Mouse (Mus musculus) bone marrow macrophage, adult 2 months (primary cell): ENCODE data around the gene Usp29. TPM values are rescaled to one million over a fixed set of nuclear protein-coding genes. Genes with fewer than 3 reads are reported as not detected.
"Not testable (repeated sequence)": the region's sequence is repeated elsewhere in the genome, so short reads cannot be mapped to it uniquely, and the experiment has no call there.

Experiments
- H3K27ac ChIP-seq: 2 replicates; pipeline ENCODE4 v1.5.1; 2012; ENCODE audit warnings: low read depth, low read length; ENCODE audit not compliant: insufficient read depth
- H3K4me1 ChIP-seq: 2 replicates; pipeline ENCODE4 v1.6.1; 2012; ENCODE audit warnings: low read length; ENCODE audit not compliant: control insufficient read depth, insufficient read depth
- H3K4me3 ChIP-seq: 2 replicates; pipeline ENCODE4 v1.5.1; 2012; ENCODE audit warnings: mild to moderate bottlenecking, low read length, moderate library complexity; ENCODE audit not compliant: insufficient read depth
- CTCF ChIP-seq: IDR thresholded peaks from 2 replicates; pipeline ENCODE4 v1.5.1; 2012; ENCODE audit warnings: low read depth, mild to moderate bottlenecking, low read length, moderate library complexity
- POLR2A ChIP-seq: IDR thresholded peaks from 2 replicates; pipeline ENCODE4 v1.6.1; 2012; ENCODE audit warnings: mild to moderate bottlenecking, low read depth, low read length, borderline replicate concordance
- polyA plus RNA-seq: library from polyadenylated mRNA; stranded (reverse); fragments of >200 nt; gene quantifications from 2 replicates; pipeline ENCODE4 v1.2.4, GENCODE M21; 2012; ENCODE audit not compliant: missing spikeins, insufficient read depth, insufficient read length

Usp29 gene
- polyA plus RNA-seq, 1 experiment: not detected

GRCm38 (mm10) chr7:6956576-6956975 lies 226.2 kb downstream of the Usp29 start:
- Histone ChIP-seq H3K4me3 (no peak overlapping the region), H3K27ac (no peak overlapping the region), H3K4me1 (no peaks in the 10 kb centered on the region)
- TF ChIP-seq CTCF (no peak), POLR2A (no peak)

- H3K4me3 ChIP-seq: no peak overlapping the region
- no peaks in the 10 kb centered on the region for H3K4me1 ChIP-seq
- TF ChIP-seq CTCF (no peak), POLR2A (no peak)
- no peak overlapping the region for H3K27ac ChIP-seq
Measured at GRCm38 (mm10) chr7:6958574-6958973, 228.2 kb downstream of the Usp29 start.

GRCm38 (mm10) chr7:6973566-6973965 lies 243.2 kb downstream of the Usp29 start:
- Histone ChIP-seq H3K27ac (no peak overlapping the region), H3K4me3 (no peak overlapping the region), H3K4me1 (no peaks in the 10 kb centered on the region)
- no peak for TF ChIP-seq POLR2A
- TF ChIP-seq CTCF: no peak

- TF ChIP-seq CTCF (no peak), POLR2A (no peak)
- Histone ChIP-seq H3K4me1 (no peaks in the 10 kb centered on the region), H3K27ac (no peak overlapping the region), H3K4me3 (no peak overlapping the region)
Measured at GRCm38 (mm10) chr7:6976890-6977289, 246.5 kb downstream of the Usp29 start.

GRCm38 (mm10) chr7:6995251-6995650 lies 264.9 kb downstream of the Usp29 start, which contains the start of gene Aurkc:
Gene Aurkc (plus strand): TSS chr7:6995300.
- H3K4me3 ChIP-seq: not testable (repeated sequence)

GRCm38 (mm10) chr7:6998914-6999313 lies 268.5 kb downstream of the Usp29 start:
- H3K27ac ChIP-seq, H3K4me3 ChIP-seq, H3K4me1 ChIP-seq: not testable (repeated sequence)

More at GRCm38 (mm10) chr7:6995251-6995650, 264.9 kb downstream of the Usp29 start, which contains the start of gene Aurkc:
- H3K27ac ChIP-seq, H3K4me1 ChIP-seq: not testable (repeated sequence)

GRCm38 (mm10) chr7:7005441-7005840 lies 275.1 kb downstream of the Usp29 start:
- not testable (repeated sequence) for H3K27ac ChIP-seq, H3K4me1 ChIP-seq, H3K4me3 ChIP-seq

Other genes with a start within 250 kb of the Usp29 start
- not detected in 2 replicates for gene Olfr5, start 243.6 kb upstream of the Usp29 start, polyA plus RNA-seq
- gene Olfr1347, start 230.8 kb upstream of the Usp29 start, polyA plus RNA-seq: not detected in 2 replicates
- gene Olfr1348, start 221.8 kb upstream of the Usp29 start, polyA plus RNA-seq: not detected in 2 replicates
- not detected in 2 replicates for gene Olfr1349, start 207.6 kb upstream of the Usp29 start, polyA plus RNA-seq
- gene Olfr1350, start 165.7 kb upstream of the Usp29 start, polyA plus RNA-seq: not detected in 2 replicates
- gene Zim1, start 34.1 kb upstream of the Usp29 start, polyA plus RNA-seq: 0.11 TPM in 1 of 2 replicates, not detected in the other
- 0.15 TPM in 1 of 2 replicates, not detected in the other for gene Peg3, start 147 bp upstream of the Usp29 start, polyA plus RNA-seq